Mouse (Mus musculus): Measurements from ENCODE around the gene Cactin. TPM values are rescaled to one million over a fixed set of nuclear protein-coding genes. Genes with fewer than 3 reads are reported as not detected.

Cactin gene
- 10 to 100 TPM; 31.3 to 31.8 TPM for total RNA-seq (2021)
- long read RNA-seq, experiment 1, transcript Cactin-201 (9 exons, 2,715 nt): major isoform, 34 of 50 reads
- long read RNA-seq, experiment 1, partial matches to known transcripts: 10 of 50 reads
- long read RNA-seq, experiment 1, other reads (novel, unspliced or antisense): 6 of 50 reads
- long read RNA-seq, experiment 2, transcript Cactin-201 (9 exons, 2,715 nt): major isoform, 39 of 52 reads
- long read RNA-seq, experiment 2, partial matches to known transcripts: 9 of 52 reads
- long read RNA-seq, experiment 2, other reads (novel, unspliced or antisense): 4 of 52 reads

GRCm38 (mm10) chr10:81320550-81321347 is at the start of gene Cactin:
Gene Cactin (plus strand): TSS chr10:81321103.
- intact Hi-C loops (cut with DNase I): loop anchor here (2.0 kb wide), 1 partner anchor 30 kb away; the partner anchor contains the start of gene Hmg20b
- peak; percentile 95 to 99 for DNase-seq (ENCODE audit: extremely low spot score in 1 of 2, low spot score in 2 of 2)
- peak within 1 kb of the TSS; percentile 100 for H3K27ac ChIP-seq
- TF ChIP-seq CTCF (IDR thresholded peaks at IDR 0.05): peak; percentile 47
- peak within 1 kb of the TSS; percentile 89 for H3K4me3 ChIP-seq

- no peak for DNase-seq (ENCODE audit: extremely low spot score in 1 of 2, low spot score in 2 of 2)
- Histone ChIP-seq H3K27ac (no peak overlapping the region), H3K4me3 (no peak overlapping the region)
- no peak for TF ChIP-seq CTCF (IDR thresholded peaks at IDR 0.05)
- intact Hi-C loops (cut with DNase I): no loop called here
Measured at GRCm38 (mm10) chr10:81272356-81272755, 48.5 kb upstream of the Cactin start.

- intact Hi-C loops (cut with DNase I): no loop called here
- no peak overlapping the region for H3K27ac ChIP-seq
- no peak for TF ChIP-seq CTCF (IDR thresholded peaks at IDR 0.05)
Measured at GRCm38 (mm10) chr10:81273842-81274241, 47.1 kb upstream of the Cactin start.

GRCm38 (mm10) chr10:81277676-81278075 is 43.2 kb upstream of the Cactin start:
- H3K27ac ChIP-seq: no peak overlapping the region
- TF ChIP-seq CTCF (IDR thresholded peaks at IDR 0.05): no peak; the same call in 1 of the 2 replicates
- H3K4me3 ChIP-seq: no peak overlapping the region
- no peak for DNase-seq (ENCODE audit: extremely low spot score in 1 of 2, low spot score in 2 of 2)
- intact Hi-C loops (cut with DNase I): no loop called here

More at GRCm38 (mm10) chr10:81273842-81274241, 47.1 kb upstream of the Cactin start:
- H3K4me3 ChIP-seq: no peak overlapping the region
- no peak for DNase-seq (ENCODE audit: extremely low spot score in 1 of 2, low spot score in 2 of 2)

GRCm38 (mm10) chr10:81279496-81279895 is 41.4 kb upstream of the Cactin start:
- TF ChIP-seq CTCF (IDR thresholded peaks at IDR 0.05): no peak
- DNase-seq (ENCODE audit: extremely low spot score in 1 of 2, low spot score in 2 of 2): no peak
- H3K27ac ChIP-seq: no peak overlapping the region
- intact Hi-C loops (cut with DNase I): no loop called here
- H3K4me3 ChIP-seq: no peak overlapping the region

GRCm38 (mm10) chr10:81284189-81284588 is 36.7 kb upstream of the Cactin start:
- Histone ChIP-seq H3K4me3 (no peak overlapping the region), H3K27ac (no peak overlapping the region)
- DNase-seq (ENCODE audit: extremely low spot score in 1 of 2, low spot score in 2 of 2): no peak
- intact Hi-C loops (cut with DNase I): no loop called here
- TF ChIP-seq CTCF (IDR thresholded peaks at IDR 0.05): no peak

GRCm38 (mm10) chr10:81284719-81285118 is 36.2 kb upstream of the Cactin start:
- TF ChIP-seq CTCF (IDR thresholded peaks at IDR 0.05): no peak
- no peak for DNase-seq (ENCODE audit: extremely low spot score in 1 of 2, low spot score in 2 of 2)

GRCm38 (mm10) chr10:81285694-81286450 is 35.0 kb upstream of the Cactin start:
- TF ChIP-seq CTCF (IDR thresholded peaks at IDR 0.05): no peak; the same call in 1 of the 2 replicates
- intact Hi-C loops (cut with DNase I): loop anchor here (5.0 kb wide), 2 partner anchors 56 to 89 kb away; partner anchors contain the start of gene Gipc3

More at GRCm38 (mm10) chr10:81284719-81285118, 36.2 kb upstream of the Cactin start:
- intact Hi-C loops (cut with DNase I): loop anchor here (5.0 kb wide), 2 partner anchors 58 to 87 kb away; partner anchors contain the start of gene Gipc3
- no peak overlapping the region for H3K27ac ChIP-seq
- no peak overlapping the region for H3K4me3 ChIP-seq

GRCm38 (mm10) chr10:81286586-81286985 is 34.3 kb upstream of the Cactin start:
- H3K27ac ChIP-seq: no peak overlapping the region
- intact Hi-C loops (cut with DNase I): loop anchor here (5.0 kb wide), 2 partner anchors 56 to 89 kb away; partner anchors contain the start of gene Gipc3
- H3K4me3 ChIP-seq: no peak overlapping the region
- no peak for TF ChIP-seq CTCF (IDR thresholded peaks at IDR 0.05)
- DNase-seq (ENCODE audit: extremely low spot score in 1 of 2, low spot score in 2 of 2): no peak

More at GRCm38 (mm10) chr10:81285694-81286450, 35.0 kb upstream of the Cactin start:
- Histone ChIP-seq H3K4me3 (peak overlapping the region; percentile 27), H3K27ac (no peak overlapping the region)
- peak; percentile 80 to 88 for DNase-seq (ENCODE audit: extremely low spot score in 1 of 2, low spot score in 2 of 2)

- TF ChIP-seq CTCF (IDR thresholded peaks at IDR 0.05): peak; percentile 86
- intact Hi-C loops (cut with DNase I): loop anchor here (2.0 to 5.0 kb wide), 5 partner anchors 31 to 163 kb away; partner anchors contain the start of genes Gipc3 and Hmg20b
- DNase-seq (ENCODE audit: extremely low spot score in 1 of 2, low spot score in 2 of 2): no peak
- Histone ChIP-seq H3K4me3 (no peak overlapping the region), H3K27ac (no peak overlapping the region)
Measured at GRCm38 (mm10) chr10:81287513-81288157, 33.3 kb upstream of the Cactin start.

- TF ChIP-seq CTCF (IDR thresholded peaks at IDR 0.05): peak; percentile 74
- no peak overlapping the region for H3K4me3 ChIP-seq
- H3K27ac ChIP-seq: no peak overlapping the region
- DNase-seq (ENCODE audit: extremely low spot score in 1 of 2, low spot score in 2 of 2): no peak
- intact Hi-C loops (cut with DNase I): loop anchor here (2.0 to 5.0 kb wide), 5 partner anchors 30 to 162 kb away; partner anchors contain the start of genes Gipc3 and Hmg20b
Measured at GRCm38 (mm10) chr10:81288601-81289000, 32.3 kb upstream of the Cactin start.

All from left cerebral cortex, adult 2 months (tissue).